9 mouse cellular contexts compared by ENCODE assay signal in the genomic region with DNA sequence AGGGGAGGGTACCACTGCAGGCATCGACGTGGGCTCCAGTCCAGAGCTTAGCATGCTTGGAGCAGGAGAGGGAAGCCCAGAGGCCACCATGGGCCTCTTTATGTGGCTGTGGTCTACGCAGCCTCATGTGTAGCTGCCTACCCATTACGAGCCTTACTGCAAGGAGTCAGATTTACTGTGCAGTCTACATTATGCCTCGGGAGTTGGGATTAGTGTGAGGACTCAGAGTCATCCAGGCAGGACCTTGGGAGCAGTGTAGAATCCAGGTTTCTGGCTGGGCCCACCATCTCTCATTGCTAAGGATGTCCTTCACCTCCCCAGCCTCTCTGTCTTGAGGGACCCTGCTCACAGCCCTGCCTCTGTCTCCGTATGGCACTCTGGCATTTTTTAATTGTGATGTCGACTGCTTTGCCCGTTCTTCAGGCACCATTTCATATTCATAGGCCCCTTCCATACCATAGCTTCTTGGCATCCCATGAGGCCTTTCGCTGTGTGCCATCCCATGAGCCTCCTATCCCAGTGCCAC. TPM values are rescaled to one million over a fixed set of nuclear protein-coding genes. Genes with fewer than 3 reads are reported as not detected.
DNase-seq lines count a peak whose midpoint lies in the region; ATAC-seq lines count a peak whose summit lies in the region.
"Had no signal": no experiment of that assay in that cellular context is flagged by ENCODE, and none has a peak within 500 bp of the region (broad histone marks: within the 10 kb centered on the region; RNA-seq: fewer than 3 reads in every experiment).

No protein-coding gene starts in this region.

- H3K4me3 ChIP-seq in heart, embryonic 16.5 days (ENCODE audit: low read length): peak overlapping the region; percentile 58; the same call in 1 of the 2 replicates
- no peak overlapping the region for H3K4me3 ChIP-seq in neural tube, embryonic 11.5 days (ENCODE audit: low read depth, low read length)
- no peak overlapping the region for H3K4me3 ChIP-seq in liver, embryonic 12.5 days

- no peaks in the 10 kb centered on the region for H3K36me3 ChIP-seq in heart, embryonic 16.5 days (ENCODE audit: control insufficient read depth, insufficient read depth)
- no peaks in the 10 kb centered on the region for H3K36me3 ChIP-seq in neural tube, embryonic 11.5 days (ENCODE audit: control insufficient read depth, insufficient read depth, low read length)
- H3K36me3 ChIP-seq in liver, embryonic 12.5 days: no peaks in the 10 kb centered on the region

- H3K9ac ChIP-seq in heart, embryonic 16.5 days (ENCODE audit: low read length): peak overlapping the region; percentile 42
- H3K9ac ChIP-seq in neural tube, embryonic 11.5 days (ENCODE audit: low read length): peak overlapping the region; percentile 14; the same call in 1 of the 2 replicates
- H3K9ac ChIP-seq in liver, embryonic 12.5 days: no peak overlapping the region

- H3K27ac ChIP-seq in heart, embryonic 16.5 days (ENCODE audit: low read length): peak overlapping the region; percentile 91
- peak overlapping the region; percentile 35; the same call in 1 of the 2 replicates for H3K27ac ChIP-seq in neural tube, embryonic 11.5 days (ENCODE audit: low read depth, low read length)
- peak overlapping the region; percentile 80 for H3K27ac ChIP-seq in liver, embryonic 12.5 days

- H3K4me2 ChIP-seq in heart, embryonic 16.5 days (ENCODE audit: low read depth, low read length): peak overlapping the region; percentile 59; the same call in 1 of the 2 replicates
- H3K4me2 ChIP-seq in neural tube, embryonic 11.5 days (ENCODE audit: low read depth): peak overlapping the region; percentile 9; the same call in 1 of the 2 replicates
- no peak overlapping the region for H3K4me2 ChIP-seq in liver, embryonic 12.5 days

- peaks cover 59% of the 10 kb centered on the region for H3K4me1 ChIP-seq in heart, embryonic 16.5 days (ENCODE audit: control insufficient read depth, insufficient read depth, low read length)
- H3K4me1 ChIP-seq in neural tube, embryonic 11.5 days (ENCODE audit: control insufficient read depth, insufficient read depth, low read length): peaks cover 27% of the 10 kb centered on the region
- peaks cover 71% of the 10 kb centered on the region for H3K4me1 ChIP-seq in liver, embryonic 12.5 days

- H3K9me3 ChIP-seq in heart, embryonic 16.5 days (replicated peaks; ENCODE audit: control insufficient read depth, low read length): peaks cover 1% of the 10 kb centered on the region
- H3K9me3 ChIP-seq in neural tube, embryonic 11.5 days (ENCODE audit: control insufficient read depth, low read length): no peaks in the 10 kb centered on the region
- 0 out of 2 replicates have a peak, but pooled peaks cover 6% of the 10 kb centered on the region for H3K9me3 ChIP-seq in liver, embryonic 12.5 days (replicated peaks)

- no peak; the same call in 1 of the 2 replicates for ATAC-seq in heart, embryonic 16.5 days (replicated peaks; ENCODE audit: extremely low read depth, insufficient read depth, low FRiP score)
- no peak for ATAC-seq in neural tube, embryonic 11.5 days (ENCODE audit: insufficient read depth, low FRiP score, low TSS enrichment)
- ATAC-seq in liver, embryonic 12.5 days: peak; percentile 14

- 41% methylated on average over 9 of the region's 9 CpGs for WGBS in heart, embryonic 16.5 days
- 72% methylated on average over 9 of the region's 9 CpGs for WGBS in neural tube, embryonic 11.5 days
- WGBS in liver, embryonic 12.5 days (ENCODE audit: insufficient replicate concordance): 50% methylated on average over 9 of the region's 9 CpGs

- H3K27me3 ChIP-seq in heart, embryonic 16.5 days (ENCODE audit: control insufficient read depth, insufficient read depth, low read length): no peaks in the 10 kb centered on the region
- H3K27me3 ChIP-seq in neural tube, embryonic 11.5 days (ENCODE audit: control insufficient read depth, insufficient read depth, low read length): no peaks in the 10 kb centered on the region
- H3K27me3 ChIP-seq in liver, embryonic 12.5 days (replicated peaks): peaks cover 9% of the 10 kb centered on the region; the same call in 1 of the 2 replicates

- no peak for DNase-seq in heart, adult 18-20 months
- no peak for DNase-seq in neural tube, embryonic 11.5 days (ENCODE audit: low spot score)
- no peak for DNase-seq in neural tube, embryonic 10.5 days (ENCODE audit: extremely low spot score, low spot score)
- no peak for DNase-seq in ovary, postnatal 10 days (ENCODE audit: low spot score)
- DNase-seq in embryo, embryonic 11 days: no peak
- DNase-seq: layer of hippocampus, adult 9-11 months; lung, adult 18-20 months had no signal

RNA-seq across cellular contexts. Expression of gene Mrpl23, which starts 42.4 kb away (rescaled TPM):
- polyA plus RNA-seq in heart, embryonic 16.5 days (2015; fragmentation: Nextera tagmentation; extraction: Ambion mirVana): 14.2 and 20.0 TPM in 2 replicates
- total RNA-seq in heart, adult 18-20 months (2021): 10 to 100 TPM; 12.2 to 29.0 TPM
- polyA plus RNA-seq in neural tube, embryonic 11.5 days (2014; fragmentation: Nextera tagmentation; extraction: Ambion mirVana): 10.6 and 20.0 TPM in 2 replicates
- polyA plus RNA-seq in liver, embryonic 12.5 days (2016; fragmentation: Nextera tagmentation; extraction: Ambion mirVana): 10.4 and 14.4 TPM in 2 replicates

Comparison
In these comparisons a context has a peak if more than half of its experiments do, and no peak if none do; other contexts are left out.
1. H3K27ac ChIP-seq: peak in every context shown above with its lines; median percentile 91 in heart, embryonic 16.5 days; 80 in liver, embryonic 12.5 days; 35 in neural tube, embryonic 11.5 days.